Mouse (Mus musculus): ENCODE results near the gene Rnase2b. TPM values are rescaled to one million over a fixed set of nuclear protein-coding genes. Genes with fewer than 3 reads are reported as not detected.
"Not testable (repeated sequence)": the region's sequence is repeated elsewhere in the genome, so short reads cannot be mapped to it uniquely, and the experiment has no call there.

The Rnase2b gene
- not detected in 2 replicates for polyA plus RNA-seq (2014; fragmentation: Nextera tagmentation; extraction: Ambion mirVana)

DNA sequence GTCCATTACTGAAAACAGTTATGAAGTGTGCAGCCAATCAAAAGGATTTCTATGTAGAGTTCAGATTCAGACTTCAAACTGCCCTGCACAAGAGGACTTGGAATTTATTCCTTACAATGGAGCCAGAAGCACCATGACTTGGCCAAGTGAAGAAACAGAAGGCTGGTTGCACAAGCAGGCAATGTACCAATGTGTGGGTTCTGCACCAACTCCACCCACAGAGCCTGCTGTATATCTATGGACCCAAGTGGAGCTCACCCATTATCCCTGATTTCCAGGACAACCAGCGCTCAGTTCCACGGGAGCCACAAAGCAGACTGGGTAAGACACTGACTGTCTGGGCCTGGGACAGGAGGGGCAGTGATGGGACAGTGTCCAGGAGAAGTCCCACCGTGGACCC lies at the start of gene Rnase2b:
TSS of gene Rnase2b (plus strand) at position 285 of the 400 bp plus-strand sequence.
- not testable (repeated sequence) for H3K9me3 ChIP-seq (ENCODE audit: control insufficient read depth, low read length); H3K4me2 ChIP-seq (ENCODE audit: low read length); H3K36me3 ChIP-seq (ENCODE audit: control insufficient read depth, insufficient read depth, low read length); H3K27me3 ChIP-seq (ENCODE audit: control insufficient read depth, insufficient read depth, low read length); H3K9ac ChIP-seq (ENCODE audit: low read length); H3K4me1 ChIP-seq (ENCODE audit: control insufficient read depth in 2 of 2, insufficient read depth in 2 of 2, low read length in 2 of 2); ATAC-seq (ENCODE audit: insufficient number of reproducible peaks, insufficient read depth, low FRiP score, low read depth); H3K4me3 ChIP-seq (ENCODE audit: control insufficient read depth in 1 of 2, insufficient read depth in 1 of 2, low read depth in 1 of 2, low read length in 2 of 2); H3K27ac ChIP-seq (replicated peaks in 1 of 2; ENCODE audit: control insufficient read depth in 1 of 2, insufficient read depth in 1 of 2, low read depth in 2 of 2, low read length in 2 of 2)
- WGBS: 84% methylated on average over 3 of the region's 3 CpGs

DNA sequence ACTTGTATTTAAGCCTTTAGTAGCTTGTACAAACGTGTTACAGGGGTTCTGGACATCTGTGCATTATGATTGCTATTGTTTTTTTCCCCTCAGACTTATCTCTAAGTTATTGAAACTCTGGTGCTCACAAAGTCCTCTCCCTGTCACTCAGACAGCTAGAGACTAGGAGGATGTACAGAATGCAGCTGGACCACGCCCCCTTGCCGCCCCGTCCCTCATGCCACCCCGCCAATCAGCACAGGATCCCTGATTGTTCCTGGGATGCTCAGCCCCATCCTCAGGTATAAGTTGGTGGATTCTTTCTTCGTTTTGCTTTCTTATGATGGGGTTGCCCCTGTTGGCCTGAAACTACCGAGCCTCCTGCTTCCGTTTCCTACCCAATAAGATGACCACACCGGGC lies 48.6 kb upstream of the Rnase2b start:
- peak overlapping the region; percentile 20; the same call in 1 of the 2 replicates for H3K4me2 ChIP-seq (ENCODE audit: low read length)
- no peaks in the 10 kb centered on the region for H3K9me3 ChIP-seq (ENCODE audit: control insufficient read depth, low read length)
- H3K27me3 ChIP-seq (ENCODE audit: control insufficient read depth, insufficient read depth, low read length): no peaks in the 10 kb centered on the region
- H3K4me1 ChIP-seq (ENCODE audit: control insufficient read depth in 2 of 2, insufficient read depth in 2 of 2, low read length in 2 of 2): peaks cover 2 to 11% of the 10 kb centered on the region in 2 experiments; a peak in 3 of 4 replicates
- no peak overlapping the region for H3K27ac ChIP-seq (replicated peaks in 1 of 2; ENCODE audit: control insufficient read depth in 1 of 2, insufficient read depth in 1 of 2, low read depth in 2 of 2, low read length in 2 of 2)
- WGBS: 37% methylated on average over 9 of the region's 9 CpGs
- no peak overlapping the region for H3K4me3 ChIP-seq (ENCODE audit: control insufficient read depth in 1 of 2, insufficient read depth in 1 of 2, low read depth in 1 of 2, low read length in 2 of 2)
- no peak overlapping the region for H3K9ac ChIP-seq (ENCODE audit: low read length)
- H3K36me3 ChIP-seq (ENCODE audit: control insufficient read depth, insufficient read depth, low read length): no peaks in the 10 kb centered on the region
- ATAC-seq (ENCODE audit: insufficient number of reproducible peaks, insufficient read depth, low FRiP score, low read depth): no peak

DNA sequence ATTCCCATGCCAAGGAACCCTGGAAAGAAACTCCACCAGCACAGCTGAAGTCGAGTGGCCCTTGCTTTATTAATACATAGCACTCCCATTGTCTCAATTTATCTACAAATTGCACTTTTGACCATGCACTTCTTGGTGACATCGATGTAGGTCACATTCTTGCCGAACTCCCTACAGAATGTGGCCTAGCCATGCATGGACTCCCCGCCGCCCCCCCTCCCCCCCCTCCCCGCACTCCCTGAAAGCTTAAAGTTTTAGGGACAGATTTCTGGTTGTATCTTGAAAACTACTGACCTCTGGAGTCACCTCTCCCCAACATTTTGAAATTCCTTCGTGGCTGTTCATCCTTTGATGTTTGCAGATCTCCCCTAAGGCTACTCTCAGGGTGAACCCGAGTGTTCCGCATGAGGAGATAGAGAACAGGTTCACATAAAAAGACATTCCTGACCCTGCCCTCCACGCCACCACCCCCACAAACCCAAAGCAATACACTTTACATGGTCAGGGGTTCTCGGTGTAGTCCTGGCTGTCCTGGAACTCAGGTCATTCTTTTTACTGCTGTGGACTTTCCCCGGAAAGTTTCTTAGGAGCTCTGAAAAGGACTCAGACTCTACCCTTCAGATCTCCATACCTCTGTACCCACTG lies 48.0 kb upstream of the Rnase2b start, which contains the start of gene Eddm3b:
TSS of gene Eddm3b (plus strand) at position 511 of the 645 bp plus-strand sequence.
- 51% methylated on average over 12 of the region's 12 CpGs for WGBS

DNA sequence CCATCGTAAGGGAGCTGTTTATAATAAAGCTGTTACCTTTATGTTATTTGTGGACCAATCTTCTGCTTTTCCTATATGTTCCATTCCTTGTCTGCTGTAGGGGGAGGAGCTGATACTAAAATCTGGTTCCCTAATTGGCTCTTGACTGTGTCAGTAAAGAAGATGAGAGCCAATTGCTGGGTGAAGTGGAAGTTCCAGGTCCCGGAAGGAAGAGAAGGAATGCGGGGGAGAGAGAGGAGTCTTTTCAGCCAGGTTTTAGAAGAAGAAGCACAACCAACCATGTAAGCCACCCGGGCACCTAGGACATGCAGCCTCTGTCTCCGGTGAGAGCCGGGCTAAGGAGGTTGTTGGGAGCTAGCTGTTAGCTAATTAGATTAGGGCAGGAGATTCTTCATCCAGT lies 36.4 kb upstream of the Rnase2b start:
- 81% methylated on average over 6 of the region's 6 CpGs for WGBS
- Histone ChIP-seq H3K9me3 (ENCODE audit: control insufficient read depth, low read length) (peaks cover 7% of the 10 kb centered on the region), H3K4me3 (ENCODE audit: control insufficient read depth in 1 of 2, insufficient read depth in 1 of 2, low read depth in 1 of 2, low read length in 2 of 2) (no peak overlapping the region), H3K4me2 (ENCODE audit: low read length) (no peak overlapping the region), H3K27ac (replicated peaks in 1 of 2; ENCODE audit: control insufficient read depth in 1 of 2, insufficient read depth in 1 of 2, low read depth in 2 of 2, low read length in 2 of 2) (no peak overlapping the region), H3K36me3 (ENCODE audit: control insufficient read depth, insufficient read depth, low read length) (no peaks in the 10 kb centered on the region), H3K4me1 (ENCODE audit: control insufficient read depth in 2 of 2, insufficient read depth in 2 of 2, low read length in 2 of 2) (peaks cover 0 to 2% of the 10 kb centered on the region in 2 experiments; a peak in 1 of 4 replicates), H3K27me3 (ENCODE audit: control insufficient read depth, insufficient read depth, low read length) (no peaks in the 10 kb centered on the region), H3K9ac (ENCODE audit: low read length) (no peak overlapping the region)
- ATAC-seq (ENCODE audit: insufficient number of reproducible peaks, insufficient read depth, low FRiP score, low read depth): no peak

More for the DNA sequence above, 48.0 kb upstream of the Rnase2b start, which contains the start of gene Eddm3b:
- no peaks in the 10 kb centered on the region for H3K27me3 ChIP-seq (ENCODE audit: control insufficient read depth, insufficient read depth, low read length)
- H3K4me1 ChIP-seq (ENCODE audit: control insufficient read depth in 2 of 2, insufficient read depth in 2 of 2, low read length in 2 of 2): peaks cover 2 to 11% of the 10 kb centered on the region in 2 experiments; a peak in 3 of 4 replicates
- peaks cover 2% of the 10 kb centered on the region; the same call in 1 of the 2 replicates for H3K9me3 ChIP-seq (ENCODE audit: control insufficient read depth, low read length)
- H3K4me3 ChIP-seq (ENCODE audit: control insufficient read depth in 1 of 2, insufficient read depth in 1 of 2, low read depth in 1 of 2, low read length in 2 of 2): no peak within 1 kb of the TSS
- H3K27ac ChIP-seq (replicated peaks in 1 of 2; ENCODE audit: control insufficient read depth in 1 of 2, insufficient read depth in 1 of 2, low read depth in 2 of 2, low read length in 2 of 2): no peak within 1 kb of the TSS
- H3K4me2 ChIP-seq (ENCODE audit: low read length): peak within 1 kb of the TSS; percentile 20; the same call in 1 of the 2 replicates
- no peak within 1 kb of the TSS for H3K9ac ChIP-seq (ENCODE audit: low read length)
- no peaks in the 10 kb centered on the region for H3K36me3 ChIP-seq (ENCODE audit: control insufficient read depth, insufficient read depth, low read length)
- no peak for ATAC-seq (ENCODE audit: insufficient number of reproducible peaks, insufficient read depth, low FRiP score, low read depth)

DNA sequence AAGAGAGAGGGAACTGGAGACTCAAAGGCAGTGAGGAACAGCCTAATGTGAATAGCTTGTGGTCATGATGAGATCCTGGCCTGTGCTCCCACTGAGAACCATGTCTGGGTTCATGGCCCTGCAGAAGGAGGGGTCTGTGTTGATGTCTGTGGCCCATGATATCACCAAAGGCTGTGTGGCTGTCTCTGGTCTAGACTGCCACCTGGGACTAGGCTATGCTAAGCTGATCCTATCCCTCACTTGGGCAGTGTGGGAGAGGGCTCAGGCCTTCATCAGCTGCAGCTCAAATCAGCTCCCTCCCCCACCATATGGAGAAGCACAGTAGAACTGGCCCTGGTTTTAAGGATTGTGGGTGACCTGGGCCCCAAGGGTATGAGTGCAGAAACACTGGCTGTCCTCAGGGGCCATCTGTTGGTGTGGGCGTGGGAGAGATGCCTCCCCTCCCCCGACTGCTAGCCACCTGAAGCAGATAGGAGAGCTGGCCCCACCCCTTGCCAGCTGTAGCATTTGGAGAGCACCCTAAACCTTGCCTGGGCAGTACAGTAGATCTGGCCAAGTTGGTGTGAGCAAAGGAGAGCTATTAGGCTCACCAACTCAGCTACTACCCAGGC lies 34.3 kb upstream of the Rnase2b start:
- no peaks in the 10 kb centered on the region for H3K36me3 ChIP-seq (ENCODE audit: control insufficient read depth, insufficient read depth, low read length)
- H3K9me3 ChIP-seq (ENCODE audit: control insufficient read depth, low read length): peaks cover 7% of the 10 kb centered on the region
- no peak for ATAC-seq (ENCODE audit: insufficient number of reproducible peaks, insufficient read depth, low FRiP score, low read depth)
- no peak overlapping the region for H3K9ac ChIP-seq (ENCODE audit: low read length)
- 67% methylated on average over 2 of the region's 2 CpGs for WGBS
- H3K4me3 ChIP-seq (ENCODE audit: control insufficient read depth in 1 of 2, insufficient read depth in 1 of 2, low read depth in 1 of 2, low read length in 2 of 2): no peak overlapping the region
- peaks cover 0 to 2% of the 10 kb centered on the region in 2 experiments; a peak in 1 of 4 replicates for H3K4me1 ChIP-seq (ENCODE audit: control insufficient read depth in 2 of 2, insufficient read depth in 2 of 2, low read length in 2 of 2)
- H3K4me2 ChIP-seq (ENCODE audit: low read length): no peak overlapping the region
- H3K27me3 ChIP-seq (ENCODE audit: control insufficient read depth, insufficient read depth, low read length): no peaks in the 10 kb centered on the region
- H3K27ac ChIP-seq (replicated peaks in 1 of 2; ENCODE audit: control insufficient read depth in 1 of 2, insufficient read depth in 1 of 2, low read depth in 2 of 2, low read length in 2 of 2): no peak overlapping the region

DNA sequence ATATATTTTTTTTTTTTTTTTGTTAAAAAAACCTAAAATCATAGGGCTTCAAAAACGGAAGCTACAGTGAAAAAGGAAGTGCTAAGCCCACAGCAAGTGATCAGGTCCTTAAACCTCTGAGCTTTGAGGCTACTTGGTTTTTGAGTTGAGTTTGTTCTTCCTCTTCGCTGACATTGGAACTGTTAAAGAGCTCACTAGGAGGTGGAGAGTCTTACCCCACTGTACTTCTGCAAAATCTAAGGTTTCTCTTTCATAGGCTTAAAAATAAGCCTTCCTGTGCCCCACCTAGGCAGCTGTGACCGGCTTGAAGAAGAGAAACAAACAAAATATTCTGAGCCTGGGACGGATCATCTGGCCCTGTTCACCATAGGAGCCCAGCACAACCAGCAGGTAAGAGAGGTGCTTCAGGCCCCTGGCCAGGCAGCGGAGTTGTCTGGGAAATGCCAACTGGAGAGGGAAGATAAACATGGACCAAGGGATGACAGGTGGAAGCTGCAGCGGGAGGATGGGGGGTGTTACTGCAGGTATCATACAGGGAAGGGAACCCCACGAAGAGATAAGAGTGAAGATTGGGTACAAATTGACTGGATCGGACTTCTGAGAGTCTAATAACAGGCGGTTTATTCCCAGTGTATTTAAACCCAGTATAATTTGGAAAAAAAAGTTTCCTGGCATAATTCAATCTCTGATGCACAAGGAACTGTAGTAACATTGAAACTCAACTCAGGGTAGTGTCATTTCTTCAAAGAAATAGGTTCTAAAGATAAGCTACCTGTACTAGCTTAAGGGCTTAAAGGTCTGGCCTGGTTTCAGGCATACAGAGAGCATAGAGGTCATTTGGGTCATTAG lies 33.1 kb upstream of the Rnase2b start:
- Histone ChIP-seq H3K27me3 (ENCODE audit: control insufficient read depth, insufficient read depth, low read length) (no peaks in the 10 kb centered on the region), H3K27ac (replicated peaks in 1 of 2; ENCODE audit: control insufficient read depth in 1 of 2, insufficient read depth in 1 of 2, low read depth in 2 of 2, low read length in 2 of 2) (no peak overlapping the region), H3K4me1 (ENCODE audit: control insufficient read depth in 2 of 2, insufficient read depth in 2 of 2, low read length in 2 of 2) (peaks cover 0 to 2% of the 10 kb centered on the region in 2 experiments; a peak in 1 of 4 replicates), H3K9ac (ENCODE audit: low read length) (no peak overlapping the region), H3K36me3 (ENCODE audit: control insufficient read depth, insufficient read depth, low read length) (no peaks in the 10 kb centered on the region), H3K9me3 (ENCODE audit: control insufficient read depth, low read length) (peaks cover 7% of the 10 kb centered on the region), H3K4me3 (ENCODE audit: control insufficient read depth in 1 of 2, insufficient read depth in 1 of 2, low read depth in 1 of 2, low read length in 2 of 2) (no peak overlapping the region), H3K4me2 (ENCODE audit: low read length) (no peak overlapping the region)
- WGBS: 77% methylated on average over 9 of the region's 9 CpGs
- ATAC-seq (ENCODE audit: insufficient number of reproducible peaks, insufficient read depth, low FRiP score, low read depth): no peak

DNA sequence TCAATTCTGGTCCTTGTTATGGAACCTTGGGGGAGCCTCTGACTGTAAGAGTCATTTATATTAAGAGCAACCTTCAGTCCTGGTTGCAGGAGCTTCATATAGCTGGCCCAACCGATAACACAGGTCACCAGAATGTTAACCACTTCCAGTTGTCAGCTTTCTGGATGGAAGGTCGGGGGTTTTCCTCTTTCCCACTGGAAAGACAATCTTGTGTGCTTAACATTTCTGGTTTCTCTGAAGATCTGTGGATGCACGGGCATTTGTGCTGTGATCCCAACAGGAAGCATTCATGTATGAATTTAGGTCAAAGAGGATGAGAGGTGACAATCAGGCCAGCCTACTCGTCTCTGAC lies 32.5 kb upstream of the Rnase2b start:
- no peak overlapping the region for H3K9ac ChIP-seq (ENCODE audit: low read length)
- H3K4me3 ChIP-seq (ENCODE audit: control insufficient read depth in 1 of 2, insufficient read depth in 1 of 2, low read depth in 1 of 2, low read length in 2 of 2): no peak overlapping the region
- H3K9me3 ChIP-seq (ENCODE audit: control insufficient read depth, low read length): peaks cover 7% of the 10 kb centered on the region
- WGBS: 55% methylated on average over 4 of the region's 4 CpGs
- H3K36me3 ChIP-seq (ENCODE audit: control insufficient read depth, insufficient read depth, low read length): no peaks in the 10 kb centered on the region
- no peaks in the 10 kb centered on the region for H3K27me3 ChIP-seq (ENCODE audit: control insufficient read depth, insufficient read depth, low read length)
- peaks cover 0 to 2% of the 10 kb centered on the region in 2 experiments; a peak in 1 of 4 replicates for H3K4me1 ChIP-seq (ENCODE audit: control insufficient read depth in 2 of 2, insufficient read depth in 2 of 2, low read length in 2 of 2)
- no peak overlapping the region for H3K4me2 ChIP-seq (ENCODE audit: low read length)
- H3K27ac ChIP-seq (replicated peaks in 1 of 2; ENCODE audit: control insufficient read depth in 1 of 2, insufficient read depth in 1 of 2, low read depth in 2 of 2, low read length in 2 of 2): no peak overlapping the region
- no peak for ATAC-seq (ENCODE audit: insufficient number of reproducible peaks, insufficient read depth, low FRiP score, low read depth)
